Mouse (Mus musculus) C2C12 (cell line): ENCODE data around the gene Ly6f.

Experiments used
- CTCF ChIP-seq: IDR thresholded peaks from one replicate; pipeline ENCODE4 v1.5.1; 2011; ENCODE audit not compliant: control insufficient read depth, insufficient read depth, insufficient read length
- MYOG ChIP-seq: IDR thresholded peaks from one replicate; pipeline ENCODE4 v1.6.1; 2011; ENCODE audit not compliant: control insufficient read depth, insufficient read length; ENCODE audit errors: extremely low read depth

DNA sequence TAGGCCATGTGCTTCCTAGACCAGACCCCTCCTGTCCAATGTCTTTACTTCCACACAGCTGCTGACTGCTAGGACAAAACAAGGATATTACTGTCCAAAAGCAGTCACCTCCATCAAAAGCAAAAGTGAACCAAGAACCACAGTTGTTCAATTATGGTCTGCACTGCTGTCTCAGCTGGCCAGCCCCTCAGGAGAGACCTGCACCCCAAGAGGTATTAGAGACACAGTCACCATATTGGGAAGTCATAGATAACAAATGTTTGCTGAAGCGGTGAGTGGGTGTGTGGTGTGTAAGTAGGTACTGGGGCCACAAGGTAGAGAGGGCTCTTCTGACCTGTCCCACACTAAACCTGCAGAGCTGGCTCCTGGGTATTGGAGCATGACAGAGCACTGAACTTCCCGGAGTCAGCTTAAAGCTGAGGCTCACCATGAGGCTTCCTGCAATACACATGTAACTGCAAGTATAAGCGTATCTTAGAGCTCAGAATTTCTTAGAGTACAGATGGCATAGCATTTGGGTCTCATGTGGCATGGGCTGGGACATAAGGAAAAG, 30.4 kb upstream of the Ly6f start:
- TF ChIP-seq MYOG (no peak), CTCF (no peak)
